Mouse (Mus musculus) neural tube, embryonic 11.5 days (tissue): Measurements from ENCODE around the gene Exosc8. TPM values are rescaled to one million over a fixed set of nuclear protein-coding genes. Genes with fewer than 3 reads are reported as not detected.
"Not testable (repeated sequence)": the region's sequence is repeated elsewhere in the genome, so short reads cannot be mapped to it uniquely, and the experiment has no call there.

ENCODE experiments used
- ATAC-seq: fragments of 200-750 bp; cut with Nextera tagmentation; 2 replicates; pipeline ENCODE4 v1.8.0; 2017; ENCODE audit warnings: moderate number of reproducible peaks, mild to moderate bottlenecking, moderate TSS enrichment, moderate library complexity; ENCODE audit not compliant: insufficient read depth, low FRiP score, low TSS enrichment
- DNase-seq: peaks from one replicate; pipeline ENCODE4 v3.0.0-alpha.2; 2015; ENCODE audit warnings: low spot score
- H3K27ac ChIP-seq: fragments of 300-500 bp; sonication (generic); 2 replicates; pipeline ENCODE4 v1.5.1; 2014; ENCODE audit warnings: low read depth, mild to moderate bottlenecking, low read length
- H3K27me3 ChIP-seq: fragments of 300-500 bp; sonication (generic); 2 replicates; pipeline ENCODE4 v1.6.1; 2014; ENCODE audit warnings: mild to moderate bottlenecking, low read length, mixed read lengths; ENCODE audit not compliant: control insufficient read depth, insufficient read depth
- H3K36me3 ChIP-seq: fragments of 300-500 bp; sonication (generic); 2 replicates; pipeline ENCODE4 v1.6.1; 2014; ENCODE audit warnings: mild to moderate bottlenecking, low read length, moderate library complexity, mixed read lengths; ENCODE audit not compliant: control insufficient read depth, insufficient read depth
- H3K4me1 ChIP-seq: fragments of 300-500 bp; sonication (generic); 2 replicates; pipeline ENCODE4 v1.6.1; 2014; ENCODE audit warnings: low read length, mixed read lengths; ENCODE audit not compliant: control insufficient read depth, insufficient read depth
- H3K4me2 ChIP-seq: fragments of 300-500 bp; sonication (generic); 2 replicates; pipeline ENCODE4 v1.6.1; 2014; ENCODE audit warnings: low read depth, mild to moderate bottlenecking, moderate library complexity
- H3K4me3 ChIP-seq: fragments of 300-500 bp; sonication (generic); 2 replicates; pipeline ENCODE4 v1.5.1; 2014; ENCODE audit warnings: low read depth, low read length
- H3K9ac ChIP-seq: fragments of 300-500 bp; sonication (generic); 2 replicates; pipeline ENCODE4 v1.6.1; 2014; ENCODE audit warnings: mild to moderate bottlenecking, low read length
- H3K9me3 ChIP-seq: fragments of 300-500 bp; sonication (generic); 2 replicates; pipeline ENCODE4 v1.6.1; 2016; ENCODE audit warnings: low read length; ENCODE audit not compliant: control insufficient read depth
- WGBS: fragments of 180-500 bp; shearing (Covaris S2); extraction: QIAGEN DNeasy Blood & Tissue Kit; methylation state at CpG from one replicate; pipeline ENCODE4 v1.1.7; 2014; 5-methylcytosine and 5-hydroxymethylcytosine counted together
- polyA plus RNA-seq: library from polyadenylated mRNA; unstranded; fragments of >200 nt; fragmentation: Nextera tagmentation; extraction: Ambion mirVana; gene quantifications from 2 replicates; pipeline ENCODE4 v1.2.1, GENCODE M21; 2014

Gene Exosc8
- polyA plus RNA-seq, 1 experiment from 2014 or later: 138 TPM

DNA sequence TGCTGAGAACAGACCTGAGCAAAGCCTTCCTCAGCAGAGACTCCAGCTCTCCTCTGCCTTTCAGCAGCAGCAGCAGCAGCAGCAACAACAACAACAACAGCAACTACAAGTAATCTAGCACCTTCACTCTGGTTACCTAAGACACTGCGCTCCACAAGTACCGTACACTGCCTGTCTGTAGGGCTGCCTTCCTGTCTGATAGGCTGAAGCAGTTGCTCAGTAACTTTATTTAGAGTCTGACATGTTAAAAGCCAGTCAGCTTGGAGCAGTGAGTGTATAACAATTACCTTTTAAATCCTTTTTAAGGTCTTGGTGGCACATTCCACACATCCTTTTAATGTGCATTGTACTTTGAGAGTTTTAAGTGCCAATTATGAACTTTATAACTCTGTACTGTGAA lies 7.6 kb downstream of the Exosc8 start:
- peaks cover 11% of the 10 kb centered on the region for H3K36me3 ChIP-seq
- ATAC-seq (no peak), DNase-seq (no peak)
- WGBS: 94% methylated on average over 2 of the region's 2 CpGs
- no peaks in the 10 kb centered on the region for H3K27me3 ChIP-seq
- H3K4me3 ChIP-seq: no peak overlapping the region
- H3K4me1 ChIP-seq: no peaks in the 10 kb centered on the region
- no peak overlapping the region for H3K9ac ChIP-seq
- no peaks in the 10 kb centered on the region for H3K9me3 ChIP-seq
- H3K4me2 ChIP-seq: no peak overlapping the region
- no peak overlapping the region for H3K27ac ChIP-seq

DNA sequence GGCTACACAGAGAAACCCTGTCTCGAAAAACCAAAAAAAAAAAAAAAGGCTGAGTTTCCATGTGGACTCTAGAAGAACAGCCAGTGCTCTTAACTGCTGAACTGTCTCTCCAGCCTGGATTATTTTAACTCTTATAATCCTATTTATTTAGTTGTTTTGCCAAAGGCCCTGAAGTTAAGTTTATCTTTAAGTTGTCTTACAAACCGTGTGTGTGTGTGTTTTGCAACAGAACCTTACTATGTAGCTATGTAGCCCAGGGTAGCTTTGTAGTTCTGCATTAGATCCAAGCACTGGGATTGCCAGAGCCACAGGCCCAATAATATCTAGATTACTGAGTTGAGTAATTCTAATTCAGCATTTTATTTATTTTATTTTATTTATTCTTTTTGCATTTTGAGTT lies 9.8 kb downstream of the Exosc8 start:
- WGBS: 94% methylated on average over 2 of the region's 2 CpGs
- no peak overlapping the region for H3K4me3 ChIP-seq
- H3K36me3 ChIP-seq: peaks cover 8% of the 10 kb centered on the region
- H3K4me2 ChIP-seq: no peak overlapping the region
- no peaks in the 10 kb centered on the region for H3K4me1 ChIP-seq
- no peaks in the 10 kb centered on the region for H3K27me3 ChIP-seq
- no peak overlapping the region for H3K27ac ChIP-seq
- ATAC-seq (no peak), DNase-seq (no peak)
- no peaks in the 10 kb centered on the region for H3K9me3 ChIP-seq
- no peak overlapping the region for H3K9ac ChIP-seq

DNA sequence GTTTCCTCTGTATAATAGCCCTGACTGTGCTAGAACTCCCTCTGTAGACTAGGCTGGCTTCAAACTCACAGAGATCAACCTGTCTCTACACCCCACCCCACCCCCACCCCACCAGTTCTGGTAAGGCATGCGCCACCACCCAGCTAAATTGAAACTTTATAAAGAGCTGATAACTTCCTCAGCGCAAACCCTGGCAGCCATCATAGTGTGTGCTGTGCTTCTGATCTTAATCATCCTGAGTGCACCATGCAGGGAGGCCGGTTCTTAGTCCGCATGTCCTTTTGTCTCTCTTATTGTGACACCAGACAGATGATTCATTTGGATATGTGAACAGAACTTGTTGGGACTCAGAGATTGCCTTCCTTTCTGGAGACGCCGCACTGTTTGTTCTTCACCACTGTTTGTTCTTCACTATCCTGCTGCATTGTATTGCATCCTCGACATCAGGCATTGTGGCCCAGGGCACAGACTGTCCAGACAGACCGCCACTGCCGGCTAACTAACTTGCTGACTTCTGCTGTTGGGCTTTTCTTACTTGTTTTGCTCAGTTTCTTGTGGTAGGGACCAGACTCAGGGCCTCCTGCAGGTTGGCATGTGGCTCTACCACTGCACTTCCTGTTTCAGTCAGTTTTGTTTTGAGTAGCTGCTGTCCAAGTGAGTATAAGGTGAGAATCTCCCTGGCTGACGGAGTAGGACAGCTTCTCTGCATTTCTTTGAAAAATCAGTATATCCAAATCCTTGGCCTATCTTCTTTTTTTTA lies 11.3 kb downstream of the Exosc8 start:
- no peaks in the 10 kb centered on the region for H3K9me3 ChIP-seq
- DNase-seq (no peak), ATAC-seq (no peak)
- H3K27me3 ChIP-seq: no peaks in the 10 kb centered on the region
- H3K27ac ChIP-seq: no peak overlapping the region
- no peak overlapping the region for H3K4me3 ChIP-seq
- no peaks in the 10 kb centered on the region for H3K4me1 ChIP-seq
- no peak overlapping the region for H3K9ac ChIP-seq
- 85% methylated on average over 10 of the region's 10 CpGs for WGBS
- no peak overlapping the region for H3K4me2 ChIP-seq
- peaks cover 2% of the 10 kb centered on the region for H3K36me3 ChIP-seq

DNA sequence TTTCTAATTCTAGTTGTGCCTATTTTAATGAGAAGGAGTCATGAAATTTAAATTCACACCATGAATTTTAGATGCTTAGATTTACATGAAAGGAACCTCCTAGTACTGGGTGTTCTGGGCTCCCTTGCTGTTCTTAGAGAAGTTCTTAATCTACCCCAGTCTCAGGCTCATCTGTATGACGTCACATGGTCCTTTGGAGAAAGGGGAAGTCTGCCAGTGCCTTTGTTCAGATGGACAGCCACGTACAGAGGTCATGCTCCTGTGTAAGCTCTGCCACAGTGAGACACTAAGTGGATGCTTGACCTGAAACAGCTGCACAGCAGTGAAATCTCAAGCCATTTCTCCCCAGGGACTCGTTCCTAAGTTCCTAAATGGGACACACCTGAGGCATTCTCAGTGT lies 16.2 kb downstream of the Exosc8 start:
- Histone ChIP-seq H3K9me3 (no peaks in the 10 kb centered on the region), H3K27ac (no peak overlapping the region), H3K4me1 (no peaks in the 10 kb centered on the region), H3K4me3 (no peak overlapping the region), H3K4me2 (no peak overlapping the region), H3K27me3 (no peaks in the 10 kb centered on the region), H3K36me3 (peaks cover 12% of the 10 kb centered on the region), H3K9ac (no peak overlapping the region)
- ATAC-seq: no peak
- WGBS: 59% methylated on average over 3 of the region's 3 CpGs
- no peak for DNase-seq

DNA sequence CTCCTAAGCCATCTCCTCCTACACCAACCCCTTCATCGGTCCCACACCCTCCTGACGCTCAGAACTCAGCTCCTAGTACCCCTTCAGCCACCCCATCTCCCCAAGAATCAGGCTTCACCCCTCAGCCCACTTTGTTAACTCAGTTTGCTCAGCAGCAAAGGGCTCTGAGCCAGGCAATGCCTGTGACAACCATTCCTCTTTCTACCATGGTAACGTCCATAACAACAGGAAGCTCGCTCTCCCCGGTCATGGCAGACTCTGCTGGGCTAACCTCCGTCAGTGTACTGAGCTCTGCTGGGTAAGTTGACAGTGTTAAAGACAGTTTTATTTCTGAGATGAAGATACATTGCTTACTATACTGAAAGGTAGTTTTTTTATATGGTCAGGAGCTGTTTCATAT lies 17.8 kb downstream of the Exosc8 start:
- WGBS: 85% methylated on average over 6 of the region's 6 CpGs
- Histone ChIP-seq H3K4me1 (no peaks in the 10 kb centered on the region), H3K4me2 (no peak overlapping the region), H3K27me3 (no peaks in the 10 kb centered on the region), H3K9me3 (no peaks in the 10 kb centered on the region), H3K9ac (no peak overlapping the region), H3K36me3 (peaks cover 16% of the 10 kb centered on the region), H3K4me3 (no peak overlapping the region), H3K27ac (no peak overlapping the region)
- ATAC-seq: no peak
- no peak for DNase-seq

DNA sequence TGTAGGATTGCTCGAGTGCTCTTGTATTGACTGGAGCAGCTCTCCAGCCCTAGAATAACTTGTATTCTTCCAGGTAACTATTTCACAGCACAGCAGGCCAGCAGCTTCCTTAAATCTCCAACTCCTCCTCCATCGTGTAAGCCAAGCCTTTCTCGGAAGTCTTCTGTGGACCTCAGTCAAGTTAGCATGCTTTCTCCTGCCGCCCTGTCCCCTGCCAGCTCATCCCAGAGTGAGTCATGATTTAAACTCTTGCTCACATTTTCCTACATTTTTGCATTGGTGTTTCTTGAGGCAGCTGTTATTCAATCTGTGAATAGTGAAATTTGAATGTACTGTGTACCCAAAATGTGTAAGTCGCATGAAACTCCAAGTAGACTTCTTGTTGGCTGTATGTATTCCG lies 19.7 kb downstream of the Exosc8 start:
- H3K4me2 ChIP-seq: no peak overlapping the region
- H3K27ac ChIP-seq: no peak overlapping the region
- no peak overlapping the region for H3K9ac ChIP-seq
- 93% methylated on average over 6 of the region's 6 CpGs for WGBS
- no peak overlapping the region for H3K4me3 ChIP-seq
- peaks cover 23% of the 10 kb centered on the region for H3K36me3 ChIP-seq
- no peaks in the 10 kb centered on the region for H3K9me3 ChIP-seq
- no peaks in the 10 kb centered on the region for H3K4me1 ChIP-seq
- DNase-seq (no peak), ATAC-seq (no peak)
- H3K27me3 ChIP-seq: no peaks in the 10 kb centered on the region

DNA sequence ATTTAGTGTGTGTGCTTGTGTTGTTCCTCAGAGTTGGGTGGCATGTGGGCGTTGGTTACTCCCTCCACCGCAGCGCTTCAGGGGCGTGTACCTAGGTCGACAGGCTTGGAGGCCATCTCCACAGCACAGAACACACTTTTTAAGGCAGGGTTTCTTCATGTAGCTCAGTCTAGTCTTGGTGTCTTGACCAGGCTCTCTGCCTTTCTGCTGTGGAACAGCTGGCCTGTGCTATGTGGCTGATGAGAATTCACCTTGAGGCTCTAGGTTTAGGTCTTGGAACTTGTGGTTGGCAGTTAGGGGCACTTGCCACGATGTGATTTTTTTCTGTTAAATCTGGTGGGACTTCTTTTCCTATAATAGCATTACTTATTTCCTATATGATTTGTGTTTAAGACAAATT lies 20.9 kb downstream of the Exosc8 start, which contains the start of gene Gm21958:
Gene Gm21958 (minus strand): TSS at position 101 of the 400 bp plus-strand sequence.
- Histone ChIP-seq H3K9me3 (no peaks in the 10 kb centered on the region), H3K4me1 (no peaks in the 10 kb centered on the region), H3K4me3 (no peak within 1 kb of the TSS), H3K9ac (no peak within 1 kb of the TSS), H3K4me2 (no peak within 1 kb of the TSS), H3K36me3 (peaks cover 27% of the 10 kb centered on the region), H3K27me3 (no peaks in the 10 kb centered on the region), H3K27ac (no peak within 1 kb of the TSS)
- ATAC-seq (no peak), DNase-seq (no peak)
- WGBS: 91% methylated on average over 6 of the region's 6 CpGs

DNA sequence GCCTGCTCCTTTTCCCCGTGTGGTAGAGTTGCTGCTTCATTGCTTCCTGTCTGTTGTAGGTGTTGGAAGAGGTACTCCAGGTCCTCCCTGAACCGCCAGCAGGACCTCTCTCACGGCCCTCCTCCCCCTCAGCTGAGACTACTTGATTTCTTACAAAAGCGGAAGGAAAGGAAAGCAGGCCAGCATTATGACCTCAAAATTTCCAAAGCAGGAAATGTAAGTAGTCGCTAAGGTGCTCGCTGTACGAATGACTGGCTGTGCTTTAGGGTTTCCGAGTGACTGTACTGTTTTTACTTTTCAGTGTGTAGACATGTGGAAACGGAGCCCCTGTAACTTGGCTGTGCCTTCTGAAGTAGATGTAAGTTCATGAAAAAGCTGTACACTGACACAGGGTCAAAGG lies 26.2 kb downstream of the Exosc8 start:
- Histone ChIP-seq H3K4me2 (no peak overlapping the region), H3K36me3 (peaks cover 16% of the 10 kb centered on the region), H3K27ac (no peak overlapping the region), H3K4me3 (no peak overlapping the region), H3K4me1 (no peaks in the 10 kb centered on the region), H3K9me3 (no peaks in the 10 kb centered on the region), H3K9ac (no peak overlapping the region), H3K27me3 (no peaks in the 10 kb centered on the region)
- 89% methylated on average over 9 of the region's 9 CpGs for WGBS
- no peak for ATAC-seq
- no peak for DNase-seq

DNA sequence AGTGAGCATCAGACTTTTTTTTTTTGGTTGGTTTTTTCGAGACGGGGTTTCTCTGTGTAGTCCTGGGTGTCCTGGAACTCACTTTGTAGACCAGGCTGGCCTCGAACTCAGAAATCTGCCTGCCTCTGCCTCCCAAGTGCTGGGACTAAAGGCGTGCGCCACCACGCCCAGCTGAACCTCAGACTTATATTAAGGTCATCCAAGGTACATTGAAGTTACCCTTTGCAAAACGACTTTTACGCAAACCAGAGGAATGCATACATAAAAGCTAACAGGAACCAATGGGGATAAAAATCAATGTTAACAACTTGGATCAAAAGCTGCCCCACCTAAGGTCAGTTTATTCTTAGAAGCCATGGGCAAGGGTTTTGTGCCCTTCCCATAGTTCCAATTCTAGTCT lies 31.1 kb downstream of the Exosc8 start:
- H3K27me3 ChIP-seq, H3K27ac ChIP-seq, H3K9ac ChIP-seq, H3K36me3 ChIP-seq, H3K4me2 ChIP-seq, DNase-seq, ATAC-seq, H3K4me3 ChIP-seq, H3K9me3 ChIP-seq, H3K4me1 ChIP-seq: not testable (repeated sequence)
- WGBS: 95% methylated on average over 8 of the region's 8 CpGs
